Mouse (Mus musculus) liver, postnatal 0 days (tissue): Measurements from ENCODE around the gene Utp14b. TPM values are rescaled to one million over a fixed set of nuclear protein-coding genes. Genes with fewer than 3 reads are reported as not detected.

ENCODE experiments used
- ATAC-seq: fragments of 200-750 bp; cut with Nextera tagmentation; 2 replicates; pipeline ENCODE4 v1.8.0; 2017; ENCODE audit warnings: mild to moderate bottlenecking, moderate library complexity
- DNase-seq: peaks from one replicate; pipeline ENCODE4 v3.0.0-alpha.2; 2016
- H3K27ac ChIP-seq: fragments of 300-500 bp; sonication (generic); 2 replicates; pipeline ENCODE4 v1.5.1; 2014; ENCODE audit warnings: antibody characterized with exemption, moderate library complexity, mild to moderate bottlenecking, low read depth
- H3K27me3 ChIP-seq: fragments of 300-500 bp; sonication (generic); 2 replicates; pipeline ENCODE4 v1.6.1; 2014; ENCODE audit warnings: low read length, control low read depth, mixed read lengths; ENCODE audit not compliant: insufficient read depth
- H3K36me3 ChIP-seq: fragments of 300-500 bp; sonication (generic); replicated peaks from 2 replicates; pipeline ENCODE4 v1.6.1; 2014; ENCODE audit warnings: mild to moderate bottlenecking, control low read depth, low read length, moderate library complexity, mixed read lengths; ENCODE audit not compliant: insufficient read depth
- H3K4me1 ChIP-seq: fragments of 300-500 bp; sonication (generic); 2 replicates; pipeline ENCODE4 v1.6.1; 2014; ENCODE audit warnings: antibody characterized with exemption, mild to moderate bottlenecking, control low read depth; ENCODE audit not compliant: insufficient read depth
- H3K4me2 ChIP-seq: fragments of 300-500 bp; sonication (generic); 2 replicates; pipeline ENCODE4 v1.6.1; 2014; ENCODE audit warnings: low read depth, mild to moderate bottlenecking, low read length, moderate library complexity, mixed read lengths
- H3K4me3 ChIP-seq: fragments of 300-500 bp; sonication (generic); 2 replicates; pipeline ENCODE4 v1.5.1; 2014; ENCODE audit warnings: low read depth, low read length
- H3K9ac ChIP-seq: fragments of 300-500 bp; sonication (generic); replicated peaks from 2 replicates; pipeline ENCODE4 v1.6.1; 2014; ENCODE audit warnings: mild to moderate bottlenecking, moderate library complexity
- H3K9me3 ChIP-seq: fragments of 300-500 bp; sonication (generic); 2 replicates; pipeline ENCODE4 v1.6.1; 2016; ENCODE audit warnings: mild to moderate bottlenecking, control low read depth, low read length, mixed read lengths
- CTCF ChIP-seq: sonication (generic); IDR thresholded peaks from 2 replicates; pipeline ENCODE4 v1.5.1; 2016; ENCODE audit warnings: antibody characterized with exemption, low read depth
- EP300 ChIP-seq: IDR thresholded peaks from 2 replicates; pipeline ENCODE4 v1.6.1; 2016; ENCODE audit warnings: antibody characterized with exemption, low read depth, mild to moderate bottlenecking
- WGBS: fragments of 180-500 bp; shearing (Covaris S2); extraction: QIAGEN DNeasy Blood & Tissue Kit; methylation state at CpG from one replicate; pipeline ENCODE4 v1.1.7; 2014; ENCODE audit not compliant: insufficient replicate concordance; 5-methylcytosine and 5-hydroxymethylcytosine counted together
- polyA plus RNA-seq: library from polyadenylated mRNA; unstranded; fragments of >200 nt; fragmentation: Nextera tagmentation; extraction: Ambion mirVana; gene quantifications from 2 replicates; pipeline ENCODE4 v1.2.1, GENCODE M21; 2015

Utp14b gene
- polyA plus RNA-seq, 1 experiment from 2014 or later = 0.59 TPM

DNA sequence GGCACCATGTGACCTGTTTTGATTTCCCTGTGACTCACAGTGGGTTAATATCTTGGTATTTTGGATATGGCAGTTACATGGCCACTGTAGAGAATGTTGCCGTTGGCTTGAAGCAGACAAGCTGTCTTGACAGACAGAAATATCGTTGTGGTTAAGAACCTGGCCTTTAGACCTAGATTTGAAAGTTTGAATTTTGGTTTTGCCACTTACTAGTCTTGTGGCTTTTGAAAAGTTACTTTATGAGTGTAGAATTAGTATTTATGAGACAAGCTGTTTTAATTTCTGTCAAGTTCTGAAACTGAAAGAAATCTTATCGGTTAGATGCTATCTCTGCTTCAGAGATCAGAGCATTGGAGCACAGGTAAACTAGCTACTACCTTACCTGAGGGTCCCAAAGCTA, 24.5 kb downstream of the Utp14b start:
- no peak for ATAC-seq

GRCm38 (mm10) chr1:78684128-78684527, 26.3 kb downstream of the Utp14b start:
- no peak for DNase-seq
- H3K9ac ChIP-seq = no peak overlapping the region
- no peak overlapping the region for H3K4me3 ChIP-seq
- ATAC-seq = no peak
- no peaks in the 10 kb centered on the region for H3K36me3 ChIP-seq
- TF ChIP-seq CTCF (no peak), EP300 (no peak)
- H3K27me3 ChIP-seq = no peaks in the 10 kb centered on the region
- 59% methylated on average over 8 of the region's 8 CpGs for WGBS
- no peak overlapping the region for H3K4me2 ChIP-seq
- H3K4me1 ChIP-seq = no peaks in the 10 kb centered on the region
- H3K9me3 ChIP-seq = no peaks in the 10 kb centered on the region
- no peak overlapping the region for H3K27ac ChIP-seq

More for the DNA sequence above, 24.5 kb downstream of the Utp14b start:
- no peak for TF ChIP-seq CTCF
- TF ChIP-seq EP300 = no peak
- Histone ChIP-seq H3K4me3 (no peak overlapping the region), H3K27ac (no peak overlapping the region), H3K4me2 (no peak overlapping the region), H3K9me3 (no peaks in the 10 kb centered on the region), H3K9ac (no peak overlapping the region), H3K27me3 (no peaks in the 10 kb centered on the region), H3K36me3 (no peaks in the 10 kb centered on the region), H3K4me1 (no peaks in the 10 kb centered on the region)
- no peak for DNase-seq
- 80% methylated on average over 3 of the region's 3 CpGs for WGBS

GRCm38 (mm10) chr1:78686872-78687271, 29.0 kb downstream of the Utp14b start:
- Histone ChIP-seq H3K9me3 (no peaks in the 10 kb centered on the region), H3K27ac (no peak overlapping the region), H3K36me3 (peaks cover 14% of the 10 kb centered on the region), H3K27me3 (no peaks in the 10 kb centered on the region), H3K9ac (no peak overlapping the region), H3K4me2 (no peak overlapping the region), H3K4me3 (no peak overlapping the region), H3K4me1 (no peaks in the 10 kb centered on the region)
- no peak for DNase-seq
- ATAC-seq = no peak
- TF ChIP-seq CTCF = peak; percentile 59
- no peak for TF ChIP-seq EP300

GRCm38 (mm10) chr1:78688149-78688548, 30.3 kb downstream of the Utp14b start:
- H3K9me3 ChIP-seq = no peaks in the 10 kb centered on the region
- no peaks in the 10 kb centered on the region for H3K4me1 ChIP-seq
- no peak overlapping the region for H3K27ac ChIP-seq
- no peak overlapping the region for H3K4me3 ChIP-seq
- no peak for DNase-seq
- TF ChIP-seq CTCF (no peak), EP300 (no peak)
- no peak overlapping the region for H3K4me2 ChIP-seq
- 85% methylated on average over 7 of the region's 7 CpGs for WGBS
- no peak overlapping the region for H3K9ac ChIP-seq
- H3K36me3 ChIP-seq = peaks cover 14% of the 10 kb centered on the region
- H3K27me3 ChIP-seq = no peaks in the 10 kb centered on the region
- no peak for ATAC-seq

GRCm38 (mm10) chr1:78694503-78695258, 36.8 kb downstream of the Utp14b start:
- no peak overlapping the region for H3K9ac ChIP-seq
- no peaks in the 10 kb centered on the region for H3K4me1 ChIP-seq
- no peak overlapping the region for H3K4me3 ChIP-seq
- TF ChIP-seq EP300 = no peak
- H3K4me2 ChIP-seq = no peak overlapping the region
- H3K36me3 ChIP-seq = peaks cover 28% of the 10 kb centered on the region
- no peaks in the 10 kb centered on the region for H3K9me3 ChIP-seq
- DNase-seq (no peak), ATAC-seq (no peak)
- no peak overlapping the region for H3K27ac ChIP-seq
- 70% methylated on average over 9 of the region's 9 CpGs for WGBS
- no peaks in the 10 kb centered on the region for H3K27me3 ChIP-seq

- Histone ChIP-seq H3K9me3 (no peaks in the 10 kb centered on the region), H3K27me3 (no peaks in the 10 kb centered on the region), H3K9ac (no peak overlapping the region), H3K4me1 (no peaks in the 10 kb centered on the region), H3K27ac (no peak overlapping the region), H3K36me3 (peaks cover 25% of the 10 kb centered on the region), H3K4me3 (no peak overlapping the region), H3K4me2 (no peak overlapping the region)
- DNase-seq (no peak), ATAC-seq (no peak)
- 53% methylated on average over 2 of the region's 2 CpGs for WGBS
- TF ChIP-seq CTCF (no peak), EP300 (no peak)
Observed at GRCm38 (mm10) chr1:78696305-78696704, 38.5 kb downstream of the Utp14b start.

DNA sequence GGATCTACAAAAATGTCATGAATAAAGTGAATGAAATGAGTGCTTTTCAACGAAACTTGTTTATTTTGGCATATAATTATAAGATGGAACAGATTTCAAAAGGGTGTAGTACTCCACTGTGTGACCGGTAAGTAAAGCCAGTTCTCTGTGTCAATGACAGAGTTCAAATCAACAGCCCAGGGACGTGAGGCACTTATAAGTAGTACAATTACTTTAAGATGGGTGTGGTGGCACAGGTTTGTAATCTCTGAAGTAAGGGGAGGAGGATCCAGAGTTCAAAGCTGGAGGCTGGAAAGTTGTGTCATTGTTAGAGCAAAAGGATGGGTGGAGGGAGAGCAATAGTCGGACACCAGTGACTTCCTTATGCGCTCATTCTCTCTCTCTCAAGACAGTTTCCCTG, 39.1 kb downstream of the Utp14b start:
- Histone ChIP-seq H3K27ac (no peak overlapping the region), H3K36me3 (peaks cover 22% of the 10 kb centered on the region), H3K4me3 (no peak overlapping the region), H3K4me1 (no peaks in the 10 kb centered on the region), H3K27me3 (no peaks in the 10 kb centered on the region), H3K9me3 (no peaks in the 10 kb centered on the region), H3K4me2 (no peak overlapping the region), H3K9ac (no peak overlapping the region)
- WGBS = 91% methylated on average over 5 of the region's 5 CpGs
- ATAC-seq = no peak
- no peak for DNase-seq
- no peak for TF ChIP-seq CTCF
- TF ChIP-seq EP300 = no peak
